In genomic region chr8:111786116-111786515, GRCm38 (mm10) we compare ENCODE assay signal across 24 mouse cellular contexts. TPM values are rescaled to one million over a fixed set of nuclear protein-coding genes. Genes with fewer than 3 reads are reported as not detected.
DNase-seq lines count a peak whose midpoint lies in the region; ATAC-seq and TF ChIP-seq lines count a peak whose summit lies in the region.
"Had no signal": no experiment of that assay in that cellular context is flagged by ENCODE, and none has a peak within 500 bp of the region (broad histone marks: within the 10 kb centered on the region; RNA-seq: fewer than 3 reads in every experiment).

No protein-coding gene starts in this region.

- no peaks in the 10 kb centered on the region for H3K27me3 ChIP-seq in forebrain, embryonic 15.5 days
- H3K27me3 ChIP-seq in forebrain, embryonic 13.5 days: no peaks in the 10 kb centered on the region
- H3K27me3 ChIP-seq in heart, embryonic 16.5 days (ENCODE audit: control insufficient read depth, insufficient read depth, low read length): no peaks in the 10 kb centered on the region
- no peaks in the 10 kb centered on the region for H3K27me3 ChIP-seq in neural tube, embryonic 15.5 days (replicated peaks)
- H3K27me3 ChIP-seq: heart, embryonic 12.5 days; limb, embryonic 13.5 days; lung, embryonic 15.5 days; neural tube, embryonic 12.5 days had no signal

- H3K4me2 ChIP-seq in forebrain, embryonic 15.5 days (replicated peaks): no peak overlapping the region
- H3K4me2 ChIP-seq in forebrain, embryonic 13.5 days: no peak overlapping the region
- H3K4me2 ChIP-seq in heart, embryonic 16.5 days (ENCODE audit: low read depth, low read length): no peak overlapping the region
- no peak overlapping the region for H3K4me2 ChIP-seq in neural tube, embryonic 15.5 days
- H3K4me2 ChIP-seq: heart, embryonic 12.5 days; limb, embryonic 13.5 days; liver, embryonic 11.5 days; lung, embryonic 15.5 days had no signal

- H3K9ac ChIP-seq in forebrain, embryonic 15.5 days (replicated peaks): no peak overlapping the region
- H3K9ac ChIP-seq in forebrain, embryonic 13.5 days: no peak overlapping the region
- no peak overlapping the region for H3K9ac ChIP-seq in heart, embryonic 16.5 days (ENCODE audit: low read length)
- H3K9ac ChIP-seq in neural tube, embryonic 15.5 days (replicated peaks): no peak overlapping the region
- H3K9ac ChIP-seq: heart, embryonic 12.5 days; limb, embryonic 13.5 days; lung, embryonic 15.5 days; neural tube, embryonic 12.5 days had no signal

- DNase-seq in heart, postnatal 4 days: no peak
- no peak for DNase-seq in layer of hippocampus, adult 2 months (ENCODE audit: low spot score in 2 of 2)
- DNase-seq in layer of hippocampus, adult 11-12 months (ENCODE audit: low spot score): no peak
- no peak for DNase-seq in embryo, embryonic 11 days
- DNase-seq: adrenal gland, adult 8-10 months; cerebellum, postnatal 25 days; gastrocnemius, postnatal 14 days; heart, adult 11 months; kidney, adult 18-20 months; kidney, postnatal 14 days; right cerebral cortex, postnatal 14 days; thymus, postnatal 14 days had no signal

- ATAC-seq in forebrain, embryonic 15.5 days (replicated peaks): no peak
- ATAC-seq in forebrain, embryonic 13.5 days: no peak
- ATAC-seq in heart, embryonic 16.5 days (replicated peaks; ENCODE audit: extremely low read depth, insufficient read depth, low FRiP score): no peak
- ATAC-seq in neural tube, embryonic 15.5 days (ENCODE audit: low FRiP score): no peak
- ATAC-seq: forebrain, embryonic 14.5 days had no signal

- peak overlapping the region; percentile 67 for H3K27ac ChIP-seq in forebrain, embryonic 15.5 days (replicated peaks)
- no peak overlapping the region for H3K27ac ChIP-seq in forebrain, embryonic 13.5 days
- peak overlapping the region; percentile 29 for H3K27ac ChIP-seq in heart, embryonic 16.5 days (ENCODE audit: low read length)
- 0 out of 2 replicates have a peak overlapping the region, but pooled peaks have one; percentile 60 for H3K27ac ChIP-seq in layer of hippocampus, adult 2 months
- peak overlapping the region; percentile 77; the same call in 1 of the 2 replicates for H3K27ac ChIP-seq in neural tube, embryonic 15.5 days (replicated peaks)
- H3K27ac ChIP-seq: limb, embryonic 13.5 days; lung, embryonic 15.5 days; neural tube, embryonic 12.5 days had no signal

- no peak overlapping the region for H3K4me3 ChIP-seq in forebrain, embryonic 15.5 days
- no peak overlapping the region for H3K4me3 ChIP-seq in forebrain, embryonic 13.5 days
- H3K4me3 ChIP-seq in heart, embryonic 16.5 days (ENCODE audit: low read length): no peak overlapping the region
- no peak overlapping the region for H3K4me3 ChIP-seq in layer of hippocampus, adult 2 months
- H3K4me3 ChIP-seq in neural tube, embryonic 15.5 days (replicated peaks): no peak overlapping the region
- H3K4me3 ChIP-seq: heart, embryonic 12.5 days; limb, embryonic 13.5 days; lung, embryonic 15.5 days; neural tube, embryonic 12.5 days had no signal

- no peaks in the 10 kb centered on the region for H3K36me3 ChIP-seq in forebrain, embryonic 15.5 days
- H3K36me3 ChIP-seq in forebrain, embryonic 13.5 days (ENCODE audit: poor library complexity, severe bottlenecking): peaks cover under 1% of the 10 kb centered on the region; the same call in 1 of the 2 replicates
- no peaks in the 10 kb centered on the region for H3K36me3 ChIP-seq in heart, embryonic 16.5 days (ENCODE audit: control insufficient read depth, insufficient read depth)
- no peaks in the 10 kb centered on the region for H3K36me3 ChIP-seq in neural tube, embryonic 15.5 days
- H3K36me3 ChIP-seq: neural tube, embryonic 12.5 days had no signal

- H3K9me3 ChIP-seq in forebrain, embryonic 15.5 days: no peaks in the 10 kb centered on the region
- no peaks in the 10 kb centered on the region for H3K9me3 ChIP-seq in forebrain, embryonic 13.5 days (replicated peaks)
- H3K9me3 ChIP-seq in heart, embryonic 16.5 days (replicated peaks; ENCODE audit: control insufficient read depth, low read length): no peaks in the 10 kb centered on the region
- H3K9me3 ChIP-seq in neural tube, embryonic 15.5 days (replicated peaks): no peaks in the 10 kb centered on the region
- H3K9me3 ChIP-seq: heart, embryonic 12.5 days; limb, embryonic 13.5 days; lung, embryonic 15.5 days; neural tube, embryonic 12.5 days had no signal

- peaks cover 56% of the 10 kb centered on the region for H3K4me1 ChIP-seq in forebrain, embryonic 15.5 days
- peaks cover 43% of the 10 kb centered on the region for H3K4me1 ChIP-seq in forebrain, embryonic 13.5 days
- peaks cover 33% of the 10 kb centered on the region for H3K4me1 ChIP-seq in heart, embryonic 16.5 days (ENCODE audit: control insufficient read depth, insufficient read depth, low read length)
- peaks cover 44% of the 10 kb centered on the region for H3K4me1 ChIP-seq in neural tube, embryonic 15.5 days

- WGBS in forebrain, embryonic 15.5 days: 82% methylated on average over 2 of the region's 2 CpGs
- 91% methylated on average over 2 of the region's 2 CpGs for WGBS in forebrain, embryonic 13.5 days
- 88% methylated on average over 2 of the region's 2 CpGs for WGBS in heart, embryonic 16.5 days
- WGBS in neural tube, embryonic 15.5 days: 82% methylated on average over 2 of the region's 2 CpGs

- no peak for TF ChIP-seq CTCF in layer of hippocampus, adult 2 months (conservative IDR thresholded peaks at IDR 0.05)

RNA-seq across cellular contexts. Expression of gene Bcar1, which starts 42.5 kb away (rescaled TPM):
- polyA plus RNA-seq in forebrain, embryonic 15.5 days (2015; fragmentation: Nextera tagmentation; extraction: Ambion mirVana): 51.8 and 55.1 TPM in 2 replicates
- 49.9 and 50.0 TPM in 2 replicates for polyA plus RNA-seq in forebrain, embryonic 13.5 days (2015; fragmentation: Nextera tagmentation; extraction: Ambion mirVana)
- 39.8 and 46.7 TPM in 2 replicates for polyA plus RNA-seq in heart, embryonic 16.5 days (2015; fragmentation: Nextera tagmentation; extraction: Ambion mirVana)
- total RNA-seq in heart, postnatal 4 days (2021): 10 to 100 TPM; 62.7 to 65.0 TPM
- 10 to 100 TPM; 66.1 to 69.7 TPM for total RNA-seq in layer of hippocampus, adult 2 months (2021)
- polyA plus RNA-seq in neural tube, embryonic 15.5 days (2015; fragmentation: Nextera tagmentation; extraction: Ambion mirVana): 41.5 and 42.8 TPM in 2 replicates
- total RNA-seq: hematopoietic stem cell, adult 5-6 weeks; megakaryocyte, adult 5-6 weeks had no signal
